Mouse (Mus musculus): ENCODE measurements around the gene Dpm2. TPM values are rescaled to one million over a fixed set of nuclear protein-coding genes. Genes with fewer than 3 reads are reported as not detected.
A peak's percentile ranks its signal among the peaks of the same experiment; 100 is the strongest.

Dpm2 gene
- polyA plus RNA-seq, 1 experiment: 131 TPM

GRCm38 (mm10) chr2:32599409-32599808, 28.8 kb downstream of the Dpm2 start, which contains the start of gene St6galnac6:
Gene St6galnac6 (plus strand): TSS chr2:32599709.
- Histone ChIP-seq H3K4me3 (replicated peaks; ENCODE audit: insufficient read depth, low read depth, low read length) (no peak within 1 kb of the TSS), H3K4me1 (ENCODE audit: control insufficient read depth, insufficient read depth, low read length) (peaks cover 62% of the 10 kb centered on the region), H3K27me3 (ENCODE audit: control insufficient read depth, insufficient read depth, low read length) (no peaks in the 10 kb centered on the region), H3K27ac (ENCODE audit: insufficient read depth, low read length) (peak within 1 kb of the TSS; percentile 78)
- TF ChIP-seq CTCF (IDR thresholded peaks at IDR 0.05; ENCODE audit: borderline replicate concordance, insufficient read depth, low read depth, low read length): no peak
- TF ChIP-seq POLR2A (IDR thresholded peaks at IDR 0.05; ENCODE audit: borderline replicate concordance, insufficient read depth, low read length): no peak
- no peak for DNase-seq
- WGBS: 77% methylated on average over 3 of the region's 3 CpGs

GRCm38 (mm10) chr2:32601417-32602065, 30.9 kb downstream of the Dpm2 start:
- H3K4me3 ChIP-seq (replicated peaks; ENCODE audit: insufficient read depth, low read depth, low read length): no peak overlapping the region
- no peaks in the 10 kb centered on the region for H3K27me3 ChIP-seq (ENCODE audit: control insufficient read depth, insufficient read depth, low read length)
- TF ChIP-seq POLR2A (IDR thresholded peaks at IDR 0.05; ENCODE audit: borderline replicate concordance, insufficient read depth, low read length): no peak
- peak; percentile 62; the same call in 1 of the 2 replicates for TF ChIP-seq CTCF (IDR thresholded peaks at IDR 0.05; ENCODE audit: borderline replicate concordance, insufficient read depth, low read depth, low read length)
- peaks cover 46% of the 10 kb centered on the region for H3K4me1 ChIP-seq (ENCODE audit: control insufficient read depth, insufficient read depth, low read length)
- H3K27ac ChIP-seq (ENCODE audit: insufficient read depth, low read length): no peak overlapping the region
- peak; percentile 52 to 60 for DNase-seq
- 35% methylated on average over 8 of the region's 8 CpGs for WGBS

GRCm38 (mm10) chr2:32602600-32603054, 32.0 kb downstream of the Dpm2 start:
- Histone ChIP-seq H3K4me1 (ENCODE audit: control insufficient read depth, insufficient read depth, low read length) (peaks cover 36% of the 10 kb centered on the region), H3K27me3 (ENCODE audit: control insufficient read depth, insufficient read depth, low read length) (no peaks in the 10 kb centered on the region), H3K27ac (ENCODE audit: insufficient read depth, low read length) (no peak overlapping the region), H3K4me3 (replicated peaks; ENCODE audit: insufficient read depth, low read depth, low read length) (peak overlapping the region; percentile 6)
- peak; percentile 87 to 95 for DNase-seq
- TF ChIP-seq POLR2A (IDR thresholded peaks at IDR 0.05; ENCODE audit: borderline replicate concordance, insufficient read depth, low read length): no peak
- TF ChIP-seq CTCF (IDR thresholded peaks at IDR 0.05; ENCODE audit: borderline replicate concordance, insufficient read depth, low read depth, low read length): peak; percentile 91
- WGBS: under 1% methylated on average over 11 of the region's 11 CpGs

- Histone ChIP-seq H3K4me1 (ENCODE audit: control insufficient read depth, insufficient read depth, low read length) (peaks cover 20% of the 10 kb centered on the region), H3K27me3 (ENCODE audit: control insufficient read depth, insufficient read depth, low read length) (no peaks in the 10 kb centered on the region), H3K27ac (ENCODE audit: insufficient read depth, low read length) (no peak overlapping the region), H3K4me3 (replicated peaks; ENCODE audit: insufficient read depth, low read depth, low read length) (no peak overlapping the region)
- 54% methylated on average over 10 of the region's 10 CpGs for WGBS
- TF ChIP-seq POLR2A (IDR thresholded peaks at IDR 0.05; ENCODE audit: borderline replicate concordance, insufficient read depth, low read length) (no peak), CTCF (IDR thresholded peaks at IDR 0.05; ENCODE audit: borderline replicate concordance, insufficient read depth, low read depth, low read length) (no peak)
- no peak for DNase-seq
These were observed 34.0 kb downstream of the Dpm2 start for GRCm38 (mm10) chr2:32604631-32605030.

- 11% methylated on average over 55 of the region's 55 CpGs for WGBS
- H3K4me3 ChIP-seq (replicated peaks; ENCODE audit: insufficient read depth, low read depth, low read length): peak overlapping the region; percentile 60
- TF ChIP-seq POLR2A (IDR thresholded peaks at IDR 0.05; ENCODE audit: borderline replicate concordance, insufficient read depth, low read length) (0 out of 2 replicates have a peak, but pooled peaks have one; percentile 34), CTCF (IDR thresholded peaks at IDR 0.05; ENCODE audit: borderline replicate concordance, insufficient read depth, low read depth, low read length) (peak; percentile 43; the same call in 1 of the 2 replicates)
- no peaks in the 10 kb centered on the region for H3K27me3 ChIP-seq (ENCODE audit: control insufficient read depth, insufficient read depth, low read length)
- peak; percentile 87 to 90 for DNase-seq
- H3K4me1 ChIP-seq (ENCODE audit: control insufficient read depth, insufficient read depth, low read length): peaks cover 12% of the 10 kb centered on the region
- H3K27ac ChIP-seq (ENCODE audit: insufficient read depth, low read length): peak overlapping the region; percentile 78
These were observed 35.8 kb downstream of the Dpm2 start for GRCm38 (mm10) chr2:32606161-32607142.

- H3K4me1 ChIP-seq (ENCODE audit: control insufficient read depth, insufficient read depth, low read length): peaks cover 5% of the 10 kb centered on the region; the same call in 1 of the 2 replicates
These were observed 36.7 kb downstream of the Dpm2 start for GRCm38 (mm10) chr2:32607262-32607947.

More at GRCm38 (mm10) chr2:32607262-32607947, 36.7 kb downstream of the Dpm2 start:
- Histone ChIP-seq H3K4me3 (replicated peaks; ENCODE audit: insufficient read depth, low read depth, low read length) (peak overlapping the region; percentile 60), H3K27me3 (ENCODE audit: control insufficient read depth, insufficient read depth, low read length) (no peaks in the 10 kb centered on the region), H3K27ac (ENCODE audit: insufficient read depth, low read length) (peak overlapping the region; percentile 78)
- DNase-seq: peak; percentile 60 to 71
- no peak for TF ChIP-seq POLR2A (IDR thresholded peaks at IDR 0.05; ENCODE audit: borderline replicate concordance, insufficient read depth, low read length)
- no peak for TF ChIP-seq CTCF (IDR thresholded peaks at IDR 0.05; ENCODE audit: borderline replicate concordance, insufficient read depth, low read depth, low read length)
- 6% methylated on average over 34 of the region's 34 CpGs for WGBS

Data from cerebellum, adult 2 months (tissue).